Mouse (Mus musculus) embryonic facial prominence, embryonic 12.5 days (tissue): ENCODE results near the gene Gstm4. TPM values are rescaled to one million over a fixed set of nuclear protein-coding genes. Genes with fewer than 3 reads are reported as not detected.
"Not testable (repeated sequence)": the region's sequence is repeated elsewhere in the genome, so short reads cannot be mapped to it uniquely, and the experiment has no call there.

ENCODE experiments used
- ATAC-seq: fragments of 200-750 bp; cut with Nextera tagmentation; 2 replicates; pipeline ENCODE4 v1.8.0; 2017; ENCODE audit not compliant: insufficient number of reproducible peaks, insufficient read depth, low FRiP score, low TSS enrichment
- H3K27ac ChIP-seq: fragments of 300-500 bp; sonication (generic); 2 replicates; pipeline ENCODE4 v1.5.1; 2016; ENCODE audit warnings: mild to moderate bottlenecking
- H3K27me3 ChIP-seq: fragments of 300-500 bp; sonication (generic); 2 replicates; pipeline ENCODE4 v1.6.1; 2016; ENCODE audit warnings: mild to moderate bottlenecking, moderate library complexity
- H3K36me3 ChIP-seq: fragments of 300-500 bp; sonication (generic); 2 replicates; pipeline ENCODE4 v1.6.1; 2016; ENCODE audit warnings: mild to moderate bottlenecking
- H3K4me1 ChIP-seq: fragments of 300-500 bp; sonication (generic); 2 replicates; pipeline ENCODE4 v1.6.1; 2016
- H3K4me2 ChIP-seq: fragments of 300-500 bp; sonication (generic); replicated peaks from 2 replicates; pipeline ENCODE4 v1.6.1; 2016; ENCODE audit warnings: mild to moderate bottlenecking, moderate library complexity
- H3K4me3 ChIP-seq: fragments of 300-500 bp; sonication (generic); 2 replicates; pipeline ENCODE4 v1.5.1; 2016; ENCODE audit warnings: mild to moderate bottlenecking
- H3K9ac ChIP-seq: fragments of 300-500 bp; sonication (generic); 2 replicates; pipeline ENCODE4 v1.6.1; 2016; ENCODE audit warnings: mild to moderate bottlenecking, moderate library complexity
- H3K9me3 ChIP-seq: fragments of 300-500 bp; sonication (generic); 2 replicates; pipeline ENCODE4 v1.6.1; 2016; ENCODE audit warnings: mild to moderate bottlenecking, moderate library complexity
- WGBS: fragments of 180-500 bp; shearing (Covaris S2); methylation state at CpG from one replicate; pipeline ENCODE4 v1.1.7; 2016; 5-methylcytosine and 5-hydroxymethylcytosine counted together
- polyA plus RNA-seq: library from polyadenylated mRNA; unstranded; fragments of >200 nt; fragmentation: Nextera tagmentation; extraction: Ambion mirVana; gene quantifications from 2 replicates; pipeline ENCODE4 v1.2.1, GENCODE M21; 2016

Gene Gstm4
- polyA plus RNA-seq, 1 experiment from 2014 or later: 14.4 TPM

- no peaks in the 10 kb centered on the region for H3K27me3 ChIP-seq
- no peak overlapping the region for H3K4me3 ChIP-seq
- H3K9me3 ChIP-seq: no peaks in the 10 kb centered on the region
- H3K4me1 ChIP-seq: peaks cover 1% of the 10 kb centered on the region; the same call in 1 of the 2 replicates
- ATAC-seq: no peak
- no peak overlapping the region for H3K27ac ChIP-seq
- no peaks in the 10 kb centered on the region for H3K36me3 ChIP-seq
- WGBS: 71% methylated on average over 3 of the region's 3 CpGs
- H3K4me2 ChIP-seq: no peak overlapping the region
- H3K9ac ChIP-seq: no peak overlapping the region
These were observed 33.1 kb downstream of the Gstm4 start for GRCm38 (mm10) chr3:108011558-108011957.

GRCm38 (mm10) chr3:108010286-108010685 is 34.4 kb downstream of the Gstm4 start:
- no peaks in the 10 kb centered on the region for H3K27me3 ChIP-seq
- no peak for ATAC-seq
- WGBS: 73% methylated on average over 2 of the region's 2 CpGs
- no peaks in the 10 kb centered on the region for H3K36me3 ChIP-seq
- no peaks in the 10 kb centered on the region for H3K4me1 ChIP-seq
- no peak overlapping the region for H3K4me3 ChIP-seq
- no peak overlapping the region for H3K9ac ChIP-seq
- H3K4me2 ChIP-seq: no peak overlapping the region
- H3K9me3 ChIP-seq: no peaks in the 10 kb centered on the region
- no peak overlapping the region for H3K27ac ChIP-seq

GRCm38 (mm10) chr3:108002021-108002420 is 42.7 kb downstream of the Gstm4 start:
- Histone ChIP-seq H3K9ac (no peak overlapping the region), H3K4me1 (no peaks in the 10 kb centered on the region), H3K4me2 (no peak overlapping the region), H3K4me3 (no peak overlapping the region), H3K27me3 (no peaks in the 10 kb centered on the region), H3K27ac (no peak overlapping the region), H3K9me3 (no peaks in the 10 kb centered on the region), H3K36me3 (no peaks in the 10 kb centered on the region)
- 76% methylated on average over 8 of the region's 8 CpGs for WGBS
- ATAC-seq: no peak

- no peaks in the 10 kb centered on the region for H3K4me1 ChIP-seq
- ATAC-seq: no peak
- H3K4me3 ChIP-seq: no peak overlapping the region
- no peaks in the 10 kb centered on the region for H3K36me3 ChIP-seq
- no peaks in the 10 kb centered on the region for H3K9me3 ChIP-seq
- H3K9ac ChIP-seq: no peak overlapping the region
- no peaks in the 10 kb centered on the region for H3K27me3 ChIP-seq
- no peak overlapping the region for H3K27ac ChIP-seq
- WGBS: 81% methylated on average over 3 of the region's 3 CpGs
- H3K4me2 ChIP-seq: no peak overlapping the region
These were observed 45.2 kb downstream of the Gstm4 start for GRCm38 (mm10) chr3:107999491-107999890.

GRCm38 (mm10) chr3:107998591-107998990 is 46.1 kb downstream of the Gstm4 start:
- Histone ChIP-seq H3K4me1 (no peaks in the 10 kb centered on the region), H3K27me3 (no peaks in the 10 kb centered on the region), H3K27ac (no peak overlapping the region), H3K9ac (no peak overlapping the region), H3K36me3 (no peaks in the 10 kb centered on the region), H3K4me3 (no peak overlapping the region), H3K9me3 (no peaks in the 10 kb centered on the region), H3K4me2 (no peak overlapping the region)
- no peak for ATAC-seq
- WGBS: 86% methylated on average over 3 of the region's 3 CpGs

- H3K27me3 ChIP-seq: no peaks in the 10 kb centered on the region
- H3K9me3 ChIP-seq: no peaks in the 10 kb centered on the region
- H3K9ac ChIP-seq: no peak overlapping the region
- no peak overlapping the region for H3K27ac ChIP-seq
- H3K4me1 ChIP-seq: no peaks in the 10 kb centered on the region
- WGBS: 84% methylated on average over 4 of the region's 4 CpGs
- no peaks in the 10 kb centered on the region for H3K36me3 ChIP-seq
- no peak for ATAC-seq
- H3K4me2 ChIP-seq: no peak overlapping the region
- no peak overlapping the region for H3K4me3 ChIP-seq
These were observed 48.1 kb downstream of the Gstm4 start for GRCm38 (mm10) chr3:107996576-107996975.

GRCm38 (mm10) chr3:107995974-107996373 is 48.7 kb downstream of the Gstm4 start:
- WGBS: 57% methylated on average over 2 of the region's 2 CpGs
- not testable (repeated sequence) for H3K9me3 ChIP-seq, ATAC-seq, H3K27me3 ChIP-seq, H3K4me3 ChIP-seq, H3K4me2 ChIP-seq, H3K9ac ChIP-seq, H3K36me3 ChIP-seq, H3K27ac ChIP-seq, H3K4me1 ChIP-seq

Other genes with a start within 250 kb of the Gstm4 start
- gene Eps8l3, start 167.7 kb downstream of the Gstm4 start, polyA plus RNA-seq: not detected in 2 replicates
- 241 and 255 TPM in 2 replicates for gene Gstm5, start 149.1 kb downstream of the Gstm4 start, polyA plus RNA-seq
- gene Gstm7, start 113.1 kb downstream of the Gstm4 start, polyA plus RNA-seq: 36.9 and 39.5 TPM in 2 replicates
- 10.9 and 12.7 TPM in 2 replicates for gene Gstm6, start 101.1 kb downstream of the Gstm4 start, polyA plus RNA-seq
- not detected in 2 replicates for gene Gstm3, start 75.6 kb downstream of the Gstm4 start, polyA plus RNA-seq
- 34.3 and 34.9 TPM in 2 replicates for gene Gstm2, start 58.4 kb downstream of the Gstm4 start, polyA plus RNA-seq
- gene Gstm1, start 26.9 kb downstream of the Gstm4 start, polyA plus RNA-seq: 45.2 and 46.5 TPM in 2 replicates
- 48.4 and 50.9 TPM in 2 replicates for gene Ampd2, start 41.8 kb upstream of the Gstm4 start, polyA plus RNA-seq
- gene Gnat2, start 47.9 kb upstream of the Gstm4 start, polyA plus RNA-seq: 0.47 and 0.55 TPM in 2 replicates
- 196 and 207 TPM in 2 replicates for gene Gnai3, start 101.3 kb upstream of the Gstm4 start, polyA plus RNA-seq
- 0.36 and 0.43 TPM in 2 replicates for gene Gpr61, start 110.0 kb upstream of the Gstm4 start, polyA plus RNA-seq
- gene Amigo1, start 141.4 kb upstream of the Gstm4 start, polyA plus RNA-seq: 7.9 and 8.5 TPM in 2 replicates
- gene Cyb561d1, start 156.3 kb upstream of the Gstm4 start, polyA plus RNA-seq: 2.6 and 2.7 TPM in 2 replicates
- 27.2 and 29.4 TPM in 2 replicates for gene Atxn7l2, start 166.0 kb upstream of the Gstm4 start, polyA plus RNA-seq
- gene Sypl2, start 181.8 kb upstream of the Gstm4 start, polyA plus RNA-seq: 0.85 and 1.1 TPM in 2 replicates
- gene Psma5, start 212.0 kb upstream of the Gstm4 start, polyA plus RNA-seq: 263 and 288 TPM in 2 replicates
- gene Sort1, start 239.2 kb upstream of the Gstm4 start, polyA plus RNA-seq: 15.8 and 18.2 TPM in 2 replicates